8 mouse cellular contexts compared by ENCODE assay signal in the genomic region with DNA sequence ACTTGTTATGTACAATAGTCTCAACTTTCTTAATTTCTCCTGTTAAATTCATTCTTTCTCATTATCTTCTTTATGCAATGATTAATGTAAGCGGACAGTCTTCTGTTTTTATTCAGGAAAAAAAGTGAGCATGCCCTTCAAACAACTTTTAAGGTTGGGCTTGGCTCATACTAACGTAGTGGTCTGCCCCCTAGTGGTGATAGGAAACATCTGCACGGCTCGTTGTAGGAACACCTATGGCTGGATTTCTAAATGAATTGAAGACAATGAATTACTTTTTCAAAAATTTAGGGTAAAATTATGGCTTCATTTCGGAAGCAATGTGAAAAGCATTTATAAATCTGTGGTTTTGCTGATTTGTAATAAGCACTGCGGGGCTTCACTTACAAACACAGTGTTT.
DNase-seq lines count a peak whose midpoint lies in the region; ATAC-seq and TF ChIP-seq lines count a peak whose summit lies in the region.
"Had no signal": no experiment of that assay in that cellular context is flagged by ENCODE, and none has a peak within 500 bp of the region (broad histone marks: within the 10 kb centered on the region; RNA-seq: fewer than 3 reads in every experiment).

No protein-coding gene starts in this region.

- no peaks in the 10 kb centered on the region for H3K36me3 ChIP-seq in midbrain, embryonic 12.5 days
- H3K36me3 ChIP-seq: heart, embryonic 13.5 days had no signal

- WGBS in midbrain, embryonic 12.5 days, result 11% methylated on average over 6 of the region's 6 CpGs

- no peaks in the 10 kb centered on the region for H3K27me3 ChIP-seq in midbrain, embryonic 12.5 days
- H3K27me3 ChIP-seq: heart, embryonic 13.5 days had no signal

- H3K4me1 ChIP-seq in midbrain, embryonic 12.5 days, result no peaks in the 10 kb centered on the region
- H3K4me1 ChIP-seq: heart, embryonic 13.5 days had no signal

- H3K4me2 ChIP-seq in midbrain, embryonic 12.5 days (replicated peaks), result no peak overlapping the region
- H3K4me2 ChIP-seq: heart, embryonic 13.5 days had no signal

- no peak overlapping the region for H3K9ac ChIP-seq in midbrain, embryonic 12.5 days (replicated peaks)
- H3K9ac ChIP-seq: heart, embryonic 13.5 days had no signal

- no peaks in the 10 kb centered on the region for H3K9me3 ChIP-seq in midbrain, embryonic 12.5 days
- H3K9me3 ChIP-seq: heart, embryonic 13.5 days had no signal

- no peak overlapping the region for H3K4me3 ChIP-seq in layer of hippocampus, adult 2 months
- no peak overlapping the region for H3K4me3 ChIP-seq in midbrain, embryonic 12.5 days
- H3K4me3 ChIP-seq: heart, embryonic 13.5 days had no signal

- DNase-seq in layer of hippocampus, adult 2 months (ENCODE audit: low spot score in 2 of 2), result peak; percentile 26 to 37
- DNase-seq in layer of hippocampus, postnatal 36 days, result no peak
- peak; percentile 67 for DNase-seq in NIH3T3 (ENCODE audit: low read depth)
- DNase-seq in c-Kit-positive CD71-positive TER-119-negative erythroid progenitor cells, embryonic 14.5 days (ENCODE audit: low read depth), result peak; percentile 4
- no peak for DNase-seq in urinary bladder, adult 18-20 months (ENCODE audit: low spot score in 2 of 2)

- peak; percentile 82 to 90 for ATAC-seq in hematopoietic stem cell, adult 5-6 weeks (replicated peaks in 1 of 2; ENCODE audit: insufficient read depth in 1 of 2, low FRiP score in 2 of 2, low TSS enrichment in 1 of 2, low read depth in 1 of 2, poor library complexity in 2 of 2, severe bottlenecking in 2 of 2)
- ATAC-seq in midbrain, embryonic 12.5 days (ENCODE audit: low FRiP score, low read depth), result peak; percentile 60; the same call in 1 of the 2 replicates

- TF ChIP-seq CTCF in layer of hippocampus, adult 2 months (conservative IDR thresholded peaks at IDR 0.05), result peak; percentile 95

- H3K27ac ChIP-seq in layer of hippocampus, adult 2 months, result no peak overlapping the region
- H3K27ac ChIP-seq in midbrain, embryonic 12.5 days (replicated peaks), result no peak overlapping the region
- H3K27ac ChIP-seq: heart, embryonic 13.5 days had no signal

Comparison
In these comparisons a context has a peak if more than half of its experiments do, and no peak if none do; other contexts are left out.
1. DNase-seq: peak in layer of hippocampus, adult 2 months (2 of 2), NIH3T3 (single experiment) and c-Kit-positive CD71-positive TER-119-negative erythroid progenitor cells, embryonic 14.5 days (single experiment); none in layer of hippocampus, postnatal 36 days (0 of 2) and urinary bladder, adult 18-20 months (0 of 2).